Mouse (Mus musculus): ENCODE data around the gene Cacnb1.

- TF ChIP-seq CTCF (conservative IDR thresholded peaks at IDR 0.05; ENCODE audit: insufficient read depth, insufficient read length, low read depth, low read length) (no peak), POLR2A (IDR thresholded peaks at IDR 0.05; ENCODE audit: low read depth, low read length) (no peak)
These were observed 34.2 kb downstream of the Cacnb1 start for GRCm38 (mm10) chr11:97988530-97989096.

Data from kidney, adult 2 months (tissue).